Mouse (Mus musculus) stomach, embryonic 14.5 days (tissue): ENCODE measurements around the gene Adamts15. TPM values are rescaled to one million over a fixed set of nuclear protein-coding genes. Genes with fewer than 3 reads are reported as not detected.

ENCODE experiments used
- ATAC-seq: fragments of 200-750 bp; cut with Nextera tagmentation; 2 replicates; pipeline ENCODE4 v1.8.0; 2017; ENCODE audit warnings: low read depth, moderate TSS enrichment; ENCODE audit not compliant: insufficient number of reproducible peaks, insufficient read depth, low FRiP score
- H3K27ac ChIP-seq: fragments of 300-500 bp; sonication (generic); 2 replicates; pipeline ENCODE4 v1.5.1; 2014; ENCODE audit warnings: mild to moderate bottlenecking, low read length, moderate library complexity, mixed read lengths
- H3K27me3 ChIP-seq: fragments of 300-500 bp; sonication (generic); 2 replicates; pipeline ENCODE4 v1.6.1; 2014; ENCODE audit warnings: low read length, control low read depth, mixed read lengths; ENCODE audit not compliant: control insufficient read depth, insufficient read depth
- H3K36me3 ChIP-seq: fragments of 300-500 bp; sonication (generic); 2 replicates; pipeline ENCODE4 v1.6.1; 2014; ENCODE audit warnings: mild to moderate bottlenecking, control low read depth, low read length, moderate library complexity, mixed read lengths; ENCODE audit not compliant: control insufficient read depth, insufficient read depth
- H3K4me1 ChIP-seq: fragments of 300-500 bp; sonication (generic); 2 replicates; pipeline ENCODE4 v1.6.1; 2014; ENCODE audit warnings: low read length, control low read depth, mixed read lengths; ENCODE audit not compliant: control insufficient read depth, insufficient read depth
- H3K4me2 ChIP-seq: fragments of 300-500 bp; sonication (generic); replicated peaks from 2 replicates; pipeline ENCODE4 v1.6.1; 2014; ENCODE audit warnings: low read depth, low read length, control low read depth
- H3K4me3 ChIP-seq: fragments of 300-500 bp; sonication (generic); 2 replicates; pipeline ENCODE4 v1.5.1; 2014; ENCODE audit warnings: low read depth, low read length, control low read depth
- H3K9ac ChIP-seq: fragments of 300-500 bp; sonication (generic); replicated peaks from 2 replicates; pipeline ENCODE4 v1.6.1; 2014; ENCODE audit warnings: low read depth, mild to moderate bottlenecking, control low read depth, low read length, moderate library complexity, mixed read lengths
- H3K9me3 ChIP-seq: fragments of 300-500 bp; sonication (generic); 2 replicates; pipeline ENCODE4 v1.6.1; 2016; ENCODE audit warnings: low read depth, low read length, control low read depth; ENCODE audit not compliant: control insufficient read depth
- WGBS: fragments of 180-500 bp; shearing (Covaris S2); extraction: QIAGEN DNeasy Blood & Tissue Kit; methylation state at CpG from one replicate; pipeline ENCODE4 v1.1.7; 2014; 5-methylcytosine and 5-hydroxymethylcytosine counted together
- polyA plus RNA-seq: library from polyadenylated mRNA; unstranded; fragments of >200 nt; fragmentation: Nextera tagmentation; extraction: Ambion mirVana; gene quantifications from 2 replicates; pipeline ENCODE4 v1.2.1, GENCODE M21; 2014

Gene Adamts15
- 10.1 and 12.9 TPM in 2 replicates for polyA plus RNA-seq

- peak within 1 kb of the TSS; percentile 92 for H3K4me2 ChIP-seq
- H3K36me3 ChIP-seq = no peaks in the 10 kb centered on the region
- WGBS = under 1% methylated on average over 46 of the region's 47 CpGs
- H3K4me1 ChIP-seq = no peaks in the 10 kb centered on the region
- peak within 1 kb of the TSS; percentile 58 for H3K4me3 ChIP-seq
- peak; percentile 88 for ATAC-seq
- peak within 1 kb of the TSS; percentile 58; the same call in 1 of the 2 replicates for H3K27ac ChIP-seq
- no peaks in the 10 kb centered on the region for H3K27me3 ChIP-seq
- peak within 1 kb of the TSS; percentile 55; the same call in 1 of the 2 replicates for H3K9ac ChIP-seq
- H3K9me3 ChIP-seq = no peaks in the 10 kb centered on the region
Observed at GRCm38 (mm10) chr9:30922197-30922894, at the start of gene Adamts15. TSS of gene Adamts15 (minus strand) at chr9:30922452.

GRCm38 (mm10) chr9:30971967-30972366, 49.7 kb upstream of the Adamts15 start:
- Histone ChIP-seq H3K9me3 (no peaks in the 10 kb centered on the region), H3K9ac (no peak overlapping the region), H3K36me3 (no peaks in the 10 kb centered on the region), H3K27me3 (no peaks in the 10 kb centered on the region), H3K27ac (no peak overlapping the region; the same call in 1 of the 2 replicates), H3K4me2 (no peak overlapping the region), H3K4me3 (no peak overlapping the region), H3K4me1 (0 out of 2 replicates have a peak, but pooled peaks cover 3% of the 10 kb centered on the region)
- 43% methylated on average over 4 of the region's 4 CpGs for WGBS
- ATAC-seq = no peak

GRCm38 (mm10) chr9:30970001-30970400, 47.7 kb upstream of the Adamts15 start:
- H3K9ac ChIP-seq = no peak overlapping the region
- 61% methylated on average over 3 of the region's 3 CpGs for WGBS
- ATAC-seq = no peak

GRCm38 (mm10) chr9:30968130-30968529, 45.9 kb upstream of the Adamts15 start:
- Histone ChIP-seq H3K4me2 (no peak overlapping the region), H3K4me3 (no peak overlapping the region), H3K4me1 (peaks cover 3% of the 10 kb centered on the region; the same call in 1 of the 2 replicates), H3K27ac (no peak overlapping the region), H3K9me3 (no peaks in the 10 kb centered on the region), H3K36me3 (no peaks in the 10 kb centered on the region), H3K9ac (no peak overlapping the region), H3K27me3 (no peaks in the 10 kb centered on the region)
- WGBS = 83% methylated on average over 6 of the region's 6 CpGs
- ATAC-seq = no peak

More at GRCm38 (mm10) chr9:30970001-30970400, 47.7 kb upstream of the Adamts15 start:
- H3K36me3 ChIP-seq = no peaks in the 10 kb centered on the region
- H3K27ac ChIP-seq = no peak overlapping the region
- H3K4me1 ChIP-seq = no peaks in the 10 kb centered on the region
- H3K4me2 ChIP-seq = no peak overlapping the region
- H3K9me3 ChIP-seq = no peaks in the 10 kb centered on the region
- H3K4me3 ChIP-seq = no peak overlapping the region
- no peaks in the 10 kb centered on the region for H3K27me3 ChIP-seq

DNA sequence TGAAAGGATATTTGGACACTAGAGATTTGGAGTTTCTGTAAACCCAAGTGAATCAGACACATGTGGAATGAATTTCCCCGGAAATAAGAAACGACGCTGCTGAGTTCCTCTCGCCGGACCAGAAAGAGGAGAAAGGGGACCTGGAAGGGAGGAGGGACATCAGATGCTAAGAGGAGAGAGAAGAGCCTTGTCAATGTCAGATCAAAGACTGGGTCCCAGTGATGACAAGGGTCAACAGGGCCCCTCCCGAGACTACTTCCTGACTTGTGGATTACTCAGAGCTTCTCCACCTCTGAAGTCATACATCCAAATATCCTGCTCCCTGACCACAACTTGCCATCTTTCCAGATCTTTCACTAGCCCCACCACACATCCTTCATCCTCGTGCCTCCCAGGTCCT, 44.6 kb upstream of the Adamts15 start:
- Histone ChIP-seq H3K4me2 (no peak overlapping the region), H3K4me1 (peaks cover 3% of the 10 kb centered on the region; the same call in 1 of the 2 replicates), H3K27me3 (no peaks in the 10 kb centered on the region), H3K9me3 (no peaks in the 10 kb centered on the region), H3K27ac (no peak overlapping the region), H3K36me3 (no peaks in the 10 kb centered on the region), H3K4me3 (no peak overlapping the region), H3K9ac (no peak overlapping the region)
- WGBS = 57% methylated on average over 7 of the region's 7 CpGs
- ATAC-seq = no peak

- no peaks in the 10 kb centered on the region for H3K9me3 ChIP-seq
- H3K9ac ChIP-seq = no peak overlapping the region
- H3K27ac ChIP-seq = peak overlapping the region; percentile 56; the same call in 1 of the 2 replicates
- no peak overlapping the region for H3K4me3 ChIP-seq
- no peak; the same call in 1 of the 2 replicates for ATAC-seq
- no peaks in the 10 kb centered on the region for H3K27me3 ChIP-seq
- peaks cover 3% of the 10 kb centered on the region; the same call in 1 of the 2 replicates for H3K4me1 ChIP-seq
- H3K36me3 ChIP-seq = no peaks in the 10 kb centered on the region
- H3K4me2 ChIP-seq = no peak overlapping the region
- WGBS = 45% methylated on average over 10 of the region's 10 CpGs
Observed at GRCm38 (mm10) chr9:30964685-30965084, 42.4 kb upstream of the Adamts15 start.

- Histone ChIP-seq H3K4me1 (peaks cover 3% of the 10 kb centered on the region; the same call in 1 of the 2 replicates), H3K27ac (no peak overlapping the region), H3K36me3 (no peaks in the 10 kb centered on the region), H3K9ac (no peak overlapping the region), H3K27me3 (no peaks in the 10 kb centered on the region), H3K4me2 (no peak overlapping the region), H3K4me3 (no peak overlapping the region), H3K9me3 (no peaks in the 10 kb centered on the region)
- WGBS = 88% methylated on average over 4 of the region's 4 CpGs
- ATAC-seq = no peak
Observed at GRCm38 (mm10) chr9:30963780-30964179, 41.5 kb upstream of the Adamts15 start.

DNA sequence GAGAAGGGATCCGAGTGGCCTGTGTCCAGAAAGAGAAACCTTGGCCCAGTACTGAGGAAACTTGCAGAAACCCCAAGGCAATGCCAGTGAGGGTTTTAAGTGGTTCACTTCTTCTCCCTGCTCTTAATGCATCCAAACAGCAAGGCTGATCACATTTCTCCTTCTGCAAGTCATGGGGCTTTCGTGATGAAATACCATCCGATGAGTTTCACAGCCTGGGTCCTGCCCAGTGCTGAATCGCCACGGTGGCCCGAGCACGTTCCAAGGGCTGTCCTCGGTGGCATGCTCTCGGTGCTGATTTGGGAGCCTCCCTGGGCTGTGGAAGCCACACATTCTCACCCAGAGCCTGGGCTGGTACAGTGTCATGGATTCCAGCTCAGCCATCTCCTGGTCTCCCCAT, 33.0 kb upstream of the Adamts15 start:
- WGBS = 85% methylated on average over 9 of the region's 9 CpGs
- no peak overlapping the region for H3K9ac ChIP-seq
- H3K4me2 ChIP-seq = no peak overlapping the region
- H3K4me1 ChIP-seq = 0 out of 2 replicates have a peak, but pooled peaks cover 3% of the 10 kb centered on the region
- H3K4me3 ChIP-seq = no peak overlapping the region
- no peaks in the 10 kb centered on the region for H3K9me3 ChIP-seq
- H3K27me3 ChIP-seq = no peaks in the 10 kb centered on the region
- no peak for ATAC-seq
- H3K27ac ChIP-seq = no peak overlapping the region
- no peaks in the 10 kb centered on the region for H3K36me3 ChIP-seq
